Comparison of ENCODE assay signal across 9 mouse cellular contexts in genomic region chr3:110144301-110145055, GRCm38 (mm10). TPM values are rescaled to one million over a fixed set of nuclear protein-coding genes. Genes with fewer than 3 reads are reported as not detected.
DNase-seq lines count a peak whose midpoint lies in the region; ATAC-seq and TF ChIP-seq lines count a peak whose summit lies in the region.
"Had no signal": no experiment of that assay in that cellular context is flagged by ENCODE, and none has a peak within 500 bp of the region (broad histone marks: within the 10 kb centered on the region; RNA-seq: fewer than 3 reads in every experiment).

No protein-coding gene starts in this region.

- TF ChIP-seq EP300 in stomach, postnatal 0 days (optimal IDR thresholded peaks at IDR 0.05), result no peak

- H3K4me3 ChIP-seq in stomach, embryonic 14.5 days (ENCODE audit: low read depth, low read length), result no peak overlapping the region; the same call in 1 of the 2 replicates
- no peak overlapping the region for H3K4me3 ChIP-seq in stomach, postnatal 0 days (ENCODE audit: low read depth, low read length)
- H3K4me3 ChIP-seq in limb, embryonic 13.5 days, result peak overlapping the region; percentile 66; the same call in 1 of the 2 replicates

- H3K36me3 ChIP-seq in stomach, embryonic 14.5 days (ENCODE audit: control insufficient read depth, insufficient read depth, low read length), result no peaks in the 10 kb centered on the region
- H3K36me3 ChIP-seq in stomach, postnatal 0 days (ENCODE audit: control insufficient read depth, insufficient read depth, low read length), result no peaks in the 10 kb centered on the region
- H3K36me3 ChIP-seq in limb, embryonic 13.5 days, result no peaks in the 10 kb centered on the region

- no peaks in the 10 kb centered on the region for H3K9me3 ChIP-seq in stomach, embryonic 14.5 days (ENCODE audit: control insufficient read depth, low read depth, low read length)
- no peaks in the 10 kb centered on the region for H3K9me3 ChIP-seq in stomach, postnatal 0 days (ENCODE audit: control insufficient read depth, low read length)
- no peaks in the 10 kb centered on the region for H3K9me3 ChIP-seq in limb, embryonic 13.5 days

- no peak for TF ChIP-seq CTCF in stomach, postnatal 0 days (IDR thresholded peaks at IDR 0.05; ENCODE audit: low read depth)

- peak overlapping the region; percentile 97 for H3K4me2 ChIP-seq in stomach, embryonic 14.5 days (replicated peaks; ENCODE audit: low read depth, low read length)
- no peak overlapping the region for H3K4me2 ChIP-seq in stomach, postnatal 0 days (replicated peaks; ENCODE audit: low read depth)
- H3K4me2 ChIP-seq in limb, embryonic 13.5 days (replicated peaks), result peak overlapping the region; percentile 98

- WGBS in stomach, embryonic 14.5 days, result 50% methylated on average over 6 of the region's 6 CpGs
- WGBS in stomach, postnatal 0 days, result 55% methylated on average over 6 of the region's 6 CpGs
- WGBS in limb, embryonic 13.5 days, result 36% methylated on average over 6 of the region's 6 CpGs

- DNase-seq in cerebellum, adult 11 months, result peak; percentile 25
- no peak for DNase-seq in stomach, postnatal 0 days (ENCODE audit: low spot score)
- DNase-seq in yolk sac, embryonic 10.5 days (ENCODE audit: low spot score), result no peak
- DNase-seq in frontal cortex, postnatal 25 days (ENCODE audit: low spot score in 2 of 2), result no peak
- DNase-seq in spleen, postnatal 36 days (ENCODE audit: low spot score in 2 of 2), result no peak
- DNase-seq: lung, postnatal 36 days had no signal

- no peaks in the 10 kb centered on the region for H3K27me3 ChIP-seq in stomach, embryonic 14.5 days (ENCODE audit: control insufficient read depth, insufficient read depth, low read length)
- no peaks in the 10 kb centered on the region for H3K27me3 ChIP-seq in stomach, postnatal 0 days (ENCODE audit: control insufficient read depth, insufficient read depth, low read length)
- H3K27me3 ChIP-seq in limb, embryonic 13.5 days, result peaks cover 16% of the 10 kb centered on the region

- no peak overlapping the region for H3K27ac ChIP-seq in stomach, embryonic 14.5 days (ENCODE audit: low read length)
- no peak overlapping the region for H3K27ac ChIP-seq in stomach, postnatal 0 days (replicated peaks)
- H3K27ac ChIP-seq in limb, embryonic 13.5 days, result no peak overlapping the region

- ATAC-seq in cerebellum, adult (ENCODE audit: insufficient number of reproducible peaks, low FRiP score, low TSS enrichment), result no peak
- no peak for ATAC-seq in stomach, embryonic 14.5 days (ENCODE audit: insufficient number of reproducible peaks, insufficient read depth, low FRiP score, low read depth)
- ATAC-seq in stomach, postnatal 0 days (ENCODE audit: low FRiP score, low TSS enrichment), result no peak
- ATAC-seq in limb, embryonic 13.5 days (ENCODE audit: low FRiP score, low read depth), result no peak

- H3K9ac ChIP-seq in stomach, embryonic 14.5 days (replicated peaks; ENCODE audit: low read depth, low read length), result no peak overlapping the region
- H3K9ac ChIP-seq in stomach, postnatal 0 days (ENCODE audit: low read length), result no peak overlapping the region
- no peak overlapping the region for H3K9ac ChIP-seq in limb, embryonic 13.5 days

- H3K4me1 ChIP-seq in stomach, embryonic 14.5 days (ENCODE audit: control insufficient read depth, insufficient read depth, low read length), result no peaks in the 10 kb centered on the region
- 0 out of 2 replicates have a peak, but pooled peaks cover 2% of the 10 kb centered on the region for H3K4me1 ChIP-seq in stomach, postnatal 0 days (replicated peaks; ENCODE audit: control insufficient read depth, insufficient read depth)
- peaks cover 15% of the 10 kb centered on the region; the same call in 1 of the 2 replicates for H3K4me1 ChIP-seq in limb, embryonic 13.5 days

RNA-seq across cellular contexts. Expression of gene Ntng1, which starts 0.7 kb away (rescaled TPM):
- 8.5 and 9.6 TPM in 2 replicates for polyA plus RNA-seq in stomach, embryonic 14.5 days (2014; fragmentation: Nextera tagmentation; extraction: Ambion mirVana)
- 0.98 and 1.2 TPM in 2 replicates for polyA plus RNA-seq in stomach, postnatal 0 days (2015; fragmentation: Nextera tagmentation; extraction: Ambion mirVana)
- polyA plus RNA-seq in limb, embryonic 13.5 days (2015; fragmentation: Nextera tagmentation; extraction: Ambion mirVana), result 8.6 and 9.6 TPM in 2 replicates
